Mouse (Mus musculus) testis, adult 2 months (tissue): ENCODE measurements around the gene Kcnip2.

Experiments used
- CTCF ChIP-seq: fragments of 200-500 bp; IDR thresholded peaks from 2 replicates; pipeline ENCODE4 v1.5.1; 2012; ENCODE audit warnings: low read depth, mild to moderate bottlenecking, inconsistent platforms, low read length, moderate library complexity; ENCODE audit not compliant: control insufficient read depth, insufficient read depth, insufficient replicate concordance
- POLR2A ChIP-seq: fragments of 200-500 bp; IDR thresholded peaks from 2 replicates; pipeline ENCODE4 v1.6.1; 2012; ENCODE audit warnings: low read depth, mild to moderate bottlenecking, inconsistent platforms, low read length, moderate library complexity; ENCODE audit not compliant: control insufficient read depth

DNA sequence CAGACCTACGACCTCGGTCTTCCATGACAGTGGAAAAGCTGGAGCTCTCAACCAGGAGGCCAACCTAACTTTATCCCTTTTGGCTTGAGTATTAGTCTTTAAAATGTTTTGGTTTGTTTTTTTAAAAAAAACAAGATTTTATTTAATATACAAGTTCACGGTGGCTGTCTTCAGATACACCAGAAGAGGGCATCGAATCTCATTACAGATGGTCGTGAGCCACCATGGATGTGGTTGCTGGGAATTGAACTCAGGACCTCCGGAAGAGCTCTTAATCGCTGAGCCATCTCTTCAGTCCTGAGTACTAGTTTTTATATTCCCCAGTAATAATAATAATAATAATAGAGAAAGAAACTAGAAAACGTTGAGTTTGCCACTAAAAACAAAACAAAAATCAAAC is 34.2 kb downstream of the Kcnip2 start:
- TF ChIP-seq CTCF (no peak), POLR2A (no peak)
